Mouse (Mus musculus) brain, embryonic 14.5 days (tissue): ENCODE data around the gene Tnfsf9. TPM values are rescaled to one million over a fixed set of nuclear protein-coding genes. Genes with fewer than 3 reads are reported as not detected.

ENCODE experiments used
- DNase-seq: peaks from one replicate; pipeline ENCODE4 v3.0.0-alpha.2; 2011; ENCODE audit warnings: low read depth
- CTCF ChIP-seq: fragments of 200-500 bp; IDR thresholded peaks from 2 replicates; pipeline ENCODE4 v1.5.1; 2012; ENCODE audit warnings: inconsistent platforms, mild to moderate bottlenecking, moderate library complexity, borderline replicate concordance; ENCODE audit not compliant: insufficient read depth, insufficient read length; ENCODE audit errors: extremely low read depth
- POLR2A ChIP-seq: fragments of 200-500 bp; IDR thresholded peaks from 2 replicates; pipeline ENCODE4 v1.6.1; 2012; ENCODE audit warnings: mild to moderate bottlenecking, inconsistent platforms, borderline replicate concordance; ENCODE audit not compliant: poor library complexity, insufficient read depth, insufficient read length, severe bottlenecking; ENCODE audit errors: extremely low read depth
- polyA plus RNA-seq: library from polyadenylated mRNA; depleted of rRNA; stranded (reverse); fragments of >200 nt; gene quantifications from 2 replicates; pipeline ENCODE4 v1.2.3, GENCODE M21; 2012; rRNA removed

The Tnfsf9 gene
- polyA plus RNA-seq, 1 experiment: 7.1 TPM

DNA sequence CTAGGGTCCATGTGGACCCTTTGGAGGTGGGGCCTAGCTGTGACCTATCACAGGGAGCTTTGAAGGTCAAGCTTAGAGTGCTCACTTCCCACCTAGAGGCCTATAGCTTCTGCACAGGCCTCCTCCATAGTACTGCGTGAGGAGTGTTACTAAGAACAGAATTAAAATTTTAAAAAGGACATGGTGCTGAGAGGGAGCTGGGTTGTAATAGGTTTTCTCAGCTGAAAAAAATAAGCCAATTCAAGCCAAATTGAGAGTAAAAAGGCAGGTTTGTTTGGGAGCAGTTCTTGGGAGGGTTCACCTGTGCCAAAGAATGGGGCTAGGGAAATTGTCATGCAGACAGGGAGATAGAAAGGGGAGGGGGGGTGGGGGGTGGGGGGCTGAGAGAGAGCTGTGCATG, 40.0 kb downstream of the Tnfsf9 start:
- no peak for DNase-seq
- TF ChIP-seq POLR2A: no peak
- TF ChIP-seq CTCF: no peak

- no peak for DNase-seq
- TF ChIP-seq POLR2A: no peak
- TF ChIP-seq CTCF: no peak
Measured at GRCm38 (mm10) chr17:57148343-57148742, 43.2 kb downstream of the Tnfsf9 start.

- peak; percentile 25 for DNase-seq
- no peak for TF ChIP-seq POLR2A
- no peak for TF ChIP-seq CTCF
Measured at GRCm38 (mm10) chr17:57148994-57149803, 44.1 kb downstream of the Tnfsf9 start, which contains the start of gene Cd70. Cd70 (minus strand) TSS chr17:57149777.

GRCm38 (mm10) chr17:57153006-57153405, 47.9 kb downstream of the Tnfsf9 start:
- no peak for DNase-seq

GRCm38 (mm10) chr17:57153787-57154186, 48.7 kb downstream of the Tnfsf9 start:
- TF ChIP-seq CTCF: no peak
- no peak for TF ChIP-seq POLR2A
- DNase-seq: no peak

More at GRCm38 (mm10) chr17:57153006-57153405, 47.9 kb downstream of the Tnfsf9 start:
- TF ChIP-seq CTCF (no peak), POLR2A (no peak)

Other genes starting within 250 kb of the Tnfsf9 start
- not detected in 2 replicates for gene Acsbg2, start 230.9 kb upstream of the Tnfsf9 start, polyA plus RNA-seq
- 0.03 and 0.07 TPM in 2 replicates for gene 1700061G19Rik, start 229.8 kb upstream of the Tnfsf9 start, polyA plus RNA-seq
- 149 and 153 TPM in 2 replicates for gene Mllt1, start 169.9 kb upstream of the Tnfsf9 start, polyA plus RNA-seq
- gene Acer1, start 123.2 kb upstream of the Tnfsf9 start, polyA plus RNA-seq: 0.18 TPM in 1 of 2 replicates, not detected in the other
- 151 and 219 TPM in 2 replicates for gene Clpp, start 115.0 kb upstream of the Tnfsf9 start, polyA plus RNA-seq
- gene Alkbh7, start 108.0 kb upstream of the Tnfsf9 start, polyA plus RNA-seq: 30.2 and 40.4 TPM in 2 replicates
- 0.28 and 0.33 TPM in 2 replicates for gene Pspn, start 105.3 kb upstream of the Tnfsf9 start, polyA plus RNA-seq
- 57.1 and 64.6 TPM in 2 replicates for gene Gtf2f1, start 94.0 kb upstream of the Tnfsf9 start, polyA plus RNA-seq
- gene Gm17949, start 93.9 kb upstream of the Tnfsf9 start, polyA plus RNA-seq: 0.08 TPM in 1 of 2 replicates, not detected in the other
- 112 and 116 TPM in 2 replicates for gene Khsrp, start 73.8 kb upstream of the Tnfsf9 start, polyA plus RNA-seq
- gene Slc25a41, start 63.7 kb upstream of the Tnfsf9 start, polyA plus RNA-seq: 0.12 and 0.16 TPM in 2 replicates
- 2.5 and 3.2 TPM in 2 replicates for gene Crb3, start 46.2 kb upstream of the Tnfsf9 start, polyA plus RNA-seq
- gene Slc25a23, start 45.5 kb upstream of the Tnfsf9 start, polyA plus RNA-seq: 71.2 and 111 TPM in 2 replicates
- gene Dennd1c, start 26.8 kb upstream of the Tnfsf9 start, polyA plus RNA-seq: 5.4 and 6.3 TPM in 2 replicates
- gene Tubb4a, start 17.5 kb upstream of the Tnfsf9 start, polyA plus RNA-seq: 182 and 314 TPM in 2 replicates
- gene Cd70, start 44.5 kb downstream of the Tnfsf9 start, polyA plus RNA-seq: 0.55 and 0.82 TPM in 2 replicates
- 0.10 and 0.14 TPM in 2 replicates for gene Tnfsf14, start 88.9 kb downstream of the Tnfsf9 start, polyA plus RNA-seq
- 1.0 and 2.0 TPM in 2 replicates for gene C3, start 122.8 kb downstream of the Tnfsf9 start, polyA plus RNA-seq
- 18.3 and 20.8 TPM in 2 replicates for gene Gpr108, start 143.1 kb downstream of the Tnfsf9 start, polyA plus RNA-seq
- 11.7 and 11.9 TPM in 2 replicates for gene Trip10, start 144.1 kb downstream of the Tnfsf9 start, polyA plus RNA-seq
- gene Vav1, start 173.8 kb downstream of the Tnfsf9 start, polyA plus RNA-seq: 0.82 and 0.86 TPM in 2 replicates